Mouse (Mus musculus) cerebellum, adult (tissue): ENCODE data around the gene Sema7a.

ENCODE experiments used
- ATAC-seq: cut with Nextera tagmentation; 2 replicates; pipeline ENCODE4 v1.9.2; 2017; ENCODE audit warnings: mild to moderate bottlenecking, moderate library complexity, mixed read lengths; ENCODE audit not compliant: insufficient number of reproducible peaks, low FRiP score, low TSS enrichment

Gene Sema7a

GRCm38 (mm10) chr9:58005753-58006461 lies 66.0 kb downstream of the Sema7a start, which contains the start of gene Cyp11a1:
Cyp11a1 (plus strand) TSS chr9:58006411.
- no peak for ATAC-seq

GRCm38 (mm10) chr9:58008336-58009014 lies 68.6 kb downstream of the Sema7a start:
- ATAC-seq, result no peak

- no peak for ATAC-seq
These were observed 69.1 kb downstream of the Sema7a start for GRCm38 (mm10) chr9:58009015-58009362.

- ATAC-seq, result no peak
These were observed 69.7 kb downstream of the Sema7a start for GRCm38 (mm10) chr9:58009588-58009987.

- ATAC-seq, result no peak
These were observed 71.1 kb downstream of the Sema7a start for GRCm38 (mm10) chr9:58011027-58011426.

- no peak for ATAC-seq
These were observed 71.6 kb downstream of the Sema7a start for GRCm38 (mm10) chr9:58011552-58011951.
